Mouse (Mus musculus) olfactory bulb, adult 2 months (tissue): Measurements from ENCODE around the gene E130114P18Rik. TPM values are rescaled to one million over a fixed set of nuclear protein-coding genes. Genes with fewer than 3 reads are reported as not detected.
A peak's percentile ranks its signal among the peaks of the same experiment; 100 is the strongest.

Source experiments
- H3K27ac ChIP-seq: fragments of 200-500 bp; 2 replicates; pipeline ENCODE4 v1.5.1; 2012; ENCODE audit warnings: low read depth, low read length; ENCODE audit not compliant: insufficient read depth
- H3K4me1 ChIP-seq: fragments of 200-500 bp; 2 replicates; pipeline ENCODE4 v1.6.1; 2012; ENCODE audit warnings: low read length; ENCODE audit not compliant: control insufficient read depth, insufficient read depth
- H3K4me3 ChIP-seq: fragments of 200-500 bp; 2 replicates; pipeline ENCODE4 v1.5.1; 2012; ENCODE audit warnings: mild to moderate bottlenecking, low read depth, low read length, moderate library complexity; ENCODE audit not compliant: insufficient read depth
- CTCF ChIP-seq: fragments of 200-500 bp; IDR thresholded peaks from 2 replicates; pipeline ENCODE4 v1.5.1; 2012; ENCODE audit warnings: low read depth, mild to moderate bottlenecking, low read length, moderate library complexity; ENCODE audit not compliant: insufficient read depth
- POLR2A ChIP-seq: fragments of 200-500 bp; IDR thresholded peaks from 2 replicates; pipeline ENCODE4 v1.6.1; 2012; ENCODE audit warnings: mild to moderate bottlenecking, low read depth, low read length, moderate library complexity; ENCODE audit not compliant: insufficient read depth
- WGBS: fragments of 180-500 bp; shearing (Covaris S2); methylation state at CpG from one replicate; pipeline ENCODE4 v1.1.7; 2018; 5-methylcytosine and 5-hydroxymethylcytosine counted together
- polyA plus RNA-seq: library from polyadenylated mRNA; stranded (reverse); fragments of >200 nt; gene quantifications from 2 replicates; pipeline ENCODE4 v1.2.4, GENCODE M21; 2012; ENCODE audit warnings: low replicate concordance; ENCODE audit not compliant: missing spikeins, insufficient read depth, insufficient read length

E130114P18Rik gene
- polyA plus RNA-seq, 1 experiment = not detected

GRCm38 (mm10) chr4:97773791-97774190 is 4.1 kb downstream of the E130114P18Rik start:
- WGBS = 80% methylated on average over 2 of the region's 2 CpGs
- no peak overlapping the region for H3K27ac ChIP-seq
- H3K4me3 ChIP-seq = no peak overlapping the region
- TF ChIP-seq CTCF = no peak
- no peak for TF ChIP-seq POLR2A
- peaks cover 7% of the 10 kb centered on the region; the same call in 1 of the 2 replicates for H3K4me1 ChIP-seq

GRCm38 (mm10) chr4:97773110-97773593 is 4.7 kb downstream of the E130114P18Rik start:
- Histone ChIP-seq H3K27ac (no peak overlapping the region), H3K4me3 (peak overlapping the region; percentile 32), H3K4me1 (0 out of 2 replicates have a peak, but pooled peaks cover 2% of the 10 kb centered on the region)
- under 1% methylated on average over 14 of the region's 14 CpGs for WGBS
- TF ChIP-seq POLR2A = no peak
- TF ChIP-seq CTCF = no peak

- Histone ChIP-seq H3K4me3 (peak within 1 kb of the TSS; percentile 47), H3K4me1 (0 out of 2 replicates have a peak, but pooled peaks cover 2% of the 10 kb centered on the region), H3K27ac (peak within 1 kb of the TSS; percentile 87)
- TF ChIP-seq POLR2A (no peak), CTCF (no peak)
- 2% methylated on average over 9 of the region's 9 CpGs for WGBS
These were observed 5.2 kb downstream of the E130114P18Rik start, which contains the start of gene Nfia for GRCm38 (mm10) chr4:97772641-97773040. Gene Nfia (plus strand): TSS chr4:97772734.

GRCm38 (mm10) chr4:97772084-97772484 is 5.8 kb downstream of the E130114P18Rik start:
- under 1% methylated on average over 25 of the region's 25 CpGs for WGBS
- Histone ChIP-seq H3K4me1 (0 out of 2 replicates have a peak, but pooled peaks cover 2% of the 10 kb centered on the region), H3K4me3 (peak overlapping the region; percentile 47), H3K27ac (peak overlapping the region; percentile 87)
- TF ChIP-seq POLR2A (peak; percentile 51; the same call in 1 of the 2 replicates), CTCF (no peak)

- H3K4me3 ChIP-seq = no peak overlapping the region; the same call in 1 of the 2 replicates
- WGBS = 42% methylated on average over 5 of the region's 5 CpGs
- no peaks in the 10 kb centered on the region for H3K4me1 ChIP-seq
- peak overlapping the region; percentile 27; the same call in 1 of the 2 replicates for H3K27ac ChIP-seq
- no peak for TF ChIP-seq POLR2A
- no peak for TF ChIP-seq CTCF
These were observed 6.5 kb downstream of the E130114P18Rik start for GRCm38 (mm10) chr4:97771426-97771825.

- 43% methylated on average over 1 of the region's 1 CpGs for WGBS
- H3K4me1 ChIP-seq = no peaks in the 10 kb centered on the region
- no peak overlapping the region for H3K27ac ChIP-seq
- H3K4me3 ChIP-seq = no peak overlapping the region
- TF ChIP-seq CTCF (no peak), POLR2A (no peak)
These were observed 8.0 kb downstream of the E130114P18Rik start for GRCm38 (mm10) chr4:97769861-97770260.

- H3K4me3 ChIP-seq = no peak overlapping the region
- TF ChIP-seq POLR2A (no peak), CTCF (no peak)
- no peak overlapping the region for H3K27ac ChIP-seq
- H3K4me1 ChIP-seq = no peaks in the 10 kb centered on the region
- 91% methylated on average over 5 of the region's 5 CpGs for WGBS
These were observed 10.4 kb downstream of the E130114P18Rik start for GRCm38 (mm10) chr4:97767516-97767915.

- H3K27ac ChIP-seq = no peak overlapping the region
- H3K4me3 ChIP-seq = no peak overlapping the region
- WGBS = 86% methylated on average over 4 of the region's 4 CpGs
- no peak for TF ChIP-seq POLR2A
- no peak for TF ChIP-seq CTCF
- H3K4me1 ChIP-seq = no peaks in the 10 kb centered on the region
These were observed 10.9 kb downstream of the E130114P18Rik start for GRCm38 (mm10) chr4:97767025-97767424.

- H3K4me1 ChIP-seq = no peaks in the 10 kb centered on the region
- TF ChIP-seq POLR2A = no peak
- no peak for TF ChIP-seq CTCF
- H3K27ac ChIP-seq = no peak overlapping the region
- WGBS = 94% methylated on average over 3 of the region's 3 CpGs
- H3K4me3 ChIP-seq = no peak overlapping the region
These were observed 11.8 kb downstream of the E130114P18Rik start for GRCm38 (mm10) chr4:97766100-97766499.
